Mouse (Mus musculus): Measurements from ENCODE around the gene Brat1.
A peak's percentile ranks its signal among the peaks of the same experiment; 100 is the strongest.

Gene Brat1

DNA sequence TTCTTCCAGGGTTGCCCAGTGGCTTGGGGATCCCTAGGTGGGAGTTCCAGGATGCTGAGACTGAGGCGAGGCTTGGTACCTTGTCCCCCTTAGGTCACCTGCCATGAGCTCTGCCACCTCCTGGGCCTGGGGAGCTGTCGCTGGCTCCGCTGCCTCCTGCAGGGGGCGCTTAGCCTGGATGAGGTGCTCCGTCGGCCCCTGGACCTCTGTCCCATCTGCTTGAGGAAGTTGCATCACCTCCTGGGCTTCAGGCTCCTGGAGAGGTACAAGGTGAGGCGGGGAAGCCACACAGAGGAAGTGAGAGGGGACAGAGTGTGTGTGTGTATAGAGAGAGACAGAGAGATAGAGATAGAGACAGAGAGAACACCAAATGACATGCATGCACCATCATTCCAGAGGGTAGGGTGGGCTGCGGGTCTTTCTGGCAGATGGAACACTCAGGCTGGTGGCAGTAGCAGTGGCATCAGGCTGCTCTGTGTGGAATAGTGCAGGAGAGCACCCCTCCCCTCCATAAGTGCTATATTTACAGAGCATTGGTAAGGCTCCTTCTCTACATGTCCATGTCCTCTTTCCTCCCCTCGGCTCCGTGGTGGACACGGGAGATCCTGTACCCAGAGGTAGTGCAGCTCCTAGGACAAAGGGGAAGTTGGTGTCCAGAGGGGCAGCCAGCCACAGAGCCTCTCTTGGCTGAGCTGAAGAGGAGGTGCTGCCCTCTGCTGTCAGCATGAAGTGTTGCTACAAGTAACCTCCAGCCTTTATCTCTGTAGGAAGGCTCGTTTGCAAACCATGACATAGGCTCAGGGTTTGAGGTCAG, 44.5 kb downstream of the Brat1 start:
- DNase-seq = peak; percentile 84 to 91

DNA sequence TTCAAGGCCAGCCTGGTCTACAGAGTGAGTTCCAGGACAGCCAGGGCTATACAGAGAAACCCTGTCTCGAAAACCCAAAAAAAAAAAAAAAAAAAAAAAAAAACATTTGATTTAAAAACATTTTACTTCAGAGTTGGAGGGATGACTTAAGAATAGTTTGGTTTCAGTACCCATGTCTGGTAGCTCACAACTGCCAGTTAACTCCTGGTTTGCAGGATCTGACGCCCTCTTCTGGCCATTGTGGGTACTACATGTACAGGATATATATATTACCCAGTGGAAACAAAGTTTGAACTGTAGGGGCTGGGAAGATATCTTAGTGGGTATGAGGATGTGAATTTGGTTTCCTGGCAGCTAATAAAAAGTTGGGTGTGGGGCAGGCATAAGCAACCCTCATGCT, 46.1 kb downstream of the Brat1 start:
- DNase-seq = peak in 1 of 2 experiments; percentile 76

DNA sequence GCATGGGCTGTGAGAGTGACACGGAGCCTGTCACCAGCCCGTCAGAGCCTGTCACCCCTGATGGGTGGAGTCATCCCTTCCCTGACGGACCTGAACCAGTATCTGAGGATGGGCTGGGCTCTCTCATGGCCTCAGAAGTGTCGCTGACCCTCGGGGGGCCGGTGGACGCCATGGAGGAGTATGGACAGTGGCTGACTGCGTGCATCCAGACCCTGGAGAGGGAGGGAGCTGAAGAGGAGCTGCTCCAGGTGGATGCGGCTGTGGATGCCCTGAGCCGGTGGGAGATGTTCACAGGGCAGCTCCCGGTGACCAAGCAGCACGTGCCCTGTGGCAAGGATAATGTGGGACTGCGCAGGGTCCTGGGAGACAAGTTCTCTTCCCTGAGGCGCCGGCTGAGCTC, 47.2 kb downstream of the Brat1 start:
- DNase-seq = no peak

DNA sequence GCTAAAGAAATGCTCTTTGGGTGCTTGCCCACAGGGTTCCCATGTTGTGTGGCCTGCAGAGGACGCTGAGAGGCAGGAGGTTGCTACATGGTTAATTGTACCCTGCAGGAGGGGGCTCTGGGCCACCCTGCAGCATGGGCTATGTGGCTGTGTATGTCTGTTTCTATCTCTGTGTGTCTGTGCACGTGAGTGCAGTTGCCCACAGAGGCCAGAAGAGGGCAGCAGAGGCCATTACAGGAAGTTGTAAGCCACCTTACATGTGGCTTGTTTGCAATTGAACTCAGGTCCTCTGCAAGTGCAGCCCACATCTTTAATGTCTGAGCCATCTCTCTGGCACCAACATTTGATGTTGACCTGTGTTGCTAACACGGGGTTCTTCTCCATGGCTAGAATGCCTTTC, 47.8 kb downstream of the Brat1 start:
- peak in 1 of 2 experiments; percentile 30 for DNase-seq

DNA sequence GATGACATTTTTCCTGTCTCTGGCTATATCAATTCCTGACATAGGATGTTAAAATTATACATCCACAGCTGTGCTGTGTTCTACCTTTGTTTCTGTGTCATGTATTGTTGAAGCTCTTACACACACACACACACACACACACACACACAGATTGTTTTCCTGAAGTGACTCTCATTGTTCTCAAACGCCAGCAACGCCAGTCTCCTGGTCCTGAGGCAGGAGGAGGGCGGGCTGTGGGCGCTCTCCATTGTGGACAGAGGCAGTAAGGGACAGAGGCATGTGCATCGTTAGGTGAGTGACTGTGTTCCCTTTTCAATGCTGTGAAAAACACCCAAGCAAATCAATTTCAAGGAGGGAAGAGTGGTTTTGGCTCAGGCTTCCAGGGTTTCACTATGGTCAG, 48.4 kb downstream of the Brat1 start:
- peak in 1 of 2 experiments; percentile 43 for DNase-seq

DNA sequence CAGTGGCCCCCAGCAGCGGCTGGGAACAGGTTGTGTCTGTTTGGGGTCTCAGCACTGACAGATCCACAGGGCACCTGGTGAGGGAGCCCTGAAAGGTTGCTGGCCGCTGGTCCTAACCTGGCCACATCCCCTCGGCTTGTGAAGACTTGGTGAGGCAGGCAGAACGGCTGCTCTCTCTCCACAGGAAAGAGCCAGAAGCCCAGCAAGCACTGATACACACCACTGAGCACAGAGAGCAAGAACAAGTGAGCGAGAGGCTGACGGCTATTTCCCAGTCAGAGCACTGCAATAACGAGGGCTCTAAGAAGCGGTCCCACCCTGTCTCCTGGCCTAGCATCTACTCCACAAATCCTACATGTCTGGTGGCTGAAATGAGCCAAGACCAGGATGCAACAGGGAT, 54.1 kb downstream of the Brat1 start:
- DNase-seq = no peak

DNA sequence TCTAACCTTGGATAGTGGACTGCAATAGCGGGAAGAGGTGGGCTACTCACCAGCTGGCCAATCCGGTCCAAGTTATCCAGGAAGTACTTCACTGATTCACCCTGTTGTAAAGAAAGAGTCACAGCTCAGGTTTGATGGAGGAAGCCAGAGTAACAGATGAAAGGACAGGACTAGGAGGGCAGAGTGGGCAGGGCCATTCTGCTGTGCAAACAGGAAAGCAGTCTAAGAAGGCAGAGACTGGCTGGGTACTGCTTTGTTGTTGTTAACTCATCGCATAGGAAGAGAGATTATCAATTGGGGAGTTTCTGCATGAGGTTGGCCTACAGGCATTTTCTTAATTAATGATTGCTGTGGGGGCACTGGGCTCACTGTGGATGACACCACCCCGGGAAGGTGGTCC, 57.7 kb downstream of the Brat1 start:
- DNase-seq = no peak

DNA sequence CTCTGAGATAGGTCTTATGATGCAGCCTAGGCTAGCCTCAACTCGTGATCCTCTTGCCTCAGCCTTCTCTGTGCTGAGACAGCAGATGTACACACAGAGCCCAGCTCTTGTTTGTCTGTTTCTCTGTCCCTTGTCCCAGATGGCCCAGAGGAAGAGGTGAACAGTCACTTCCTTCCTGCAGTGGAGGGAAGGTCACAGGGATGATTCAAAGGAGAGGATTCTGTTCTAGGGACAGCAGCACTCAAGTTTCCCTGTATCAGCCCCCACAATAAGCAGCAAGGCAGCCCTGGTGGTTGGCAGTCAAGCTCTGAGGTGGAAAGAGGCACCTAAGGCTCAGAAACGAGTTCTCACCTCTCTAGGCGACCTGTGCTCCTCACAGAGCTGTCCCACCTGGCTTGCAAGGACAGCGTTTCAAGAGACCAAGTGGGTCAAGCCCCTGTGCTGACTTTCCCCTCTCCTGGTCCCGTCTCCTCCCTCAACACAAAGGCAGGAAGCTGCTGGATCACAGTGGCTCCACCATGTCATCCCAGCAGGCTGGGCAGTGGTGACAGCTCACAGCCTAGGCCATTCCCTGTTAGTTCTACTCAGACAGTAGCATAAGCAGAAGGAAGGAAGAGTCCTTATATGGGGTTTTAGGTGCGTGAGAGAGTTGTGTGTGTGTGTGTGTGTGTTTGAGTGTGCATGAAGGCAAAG, 60.3 kb downstream of the Brat1 start:
- peak; percentile 38 to 62 for DNase-seq

DNA sequence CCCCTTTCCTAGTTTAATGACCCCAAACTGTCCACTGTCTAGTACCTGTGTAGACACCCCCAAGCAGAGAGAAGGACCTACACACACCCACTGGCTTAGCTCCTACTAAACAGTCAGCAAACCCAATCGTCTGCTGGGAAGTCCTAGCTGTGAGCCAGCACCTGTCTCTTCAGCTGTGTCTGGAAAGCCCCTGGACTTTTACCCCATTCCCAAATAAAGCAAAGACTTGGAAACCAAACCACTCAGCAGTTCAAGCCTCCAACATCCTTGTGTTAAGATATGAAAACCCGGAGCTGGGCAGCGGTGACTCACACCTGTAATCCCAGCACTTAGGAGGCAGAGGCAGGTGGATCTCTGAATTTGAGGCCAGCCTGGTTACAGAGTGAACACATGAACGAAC, 61.8 kb downstream of the Brat1 start:
- DNase-seq = no peak

DNA sequence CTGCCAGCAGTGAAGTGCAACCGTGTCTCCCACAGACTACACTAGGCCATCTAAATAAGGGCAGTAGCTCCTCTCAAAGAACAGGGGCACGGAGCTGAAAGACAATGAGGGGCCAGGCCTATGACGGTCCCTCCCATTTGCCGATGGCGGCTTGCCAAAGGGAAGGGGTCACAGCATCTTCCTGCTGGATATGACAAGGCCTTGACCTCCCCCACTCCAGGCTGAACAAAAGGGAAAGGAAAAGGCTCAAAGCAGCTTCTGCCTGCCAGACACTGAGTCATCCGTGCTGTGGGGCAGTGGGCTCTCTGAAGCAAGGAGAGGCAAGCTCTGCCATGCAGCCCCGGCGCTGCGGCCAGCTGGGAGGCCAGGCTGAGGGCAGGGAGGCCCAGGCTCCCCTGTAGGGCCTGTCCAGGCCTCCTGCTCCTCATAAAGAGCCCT, 62.9 kb downstream of the Brat1 start:
- DNase-seq = peak; percentile 91 to 92

DNA sequence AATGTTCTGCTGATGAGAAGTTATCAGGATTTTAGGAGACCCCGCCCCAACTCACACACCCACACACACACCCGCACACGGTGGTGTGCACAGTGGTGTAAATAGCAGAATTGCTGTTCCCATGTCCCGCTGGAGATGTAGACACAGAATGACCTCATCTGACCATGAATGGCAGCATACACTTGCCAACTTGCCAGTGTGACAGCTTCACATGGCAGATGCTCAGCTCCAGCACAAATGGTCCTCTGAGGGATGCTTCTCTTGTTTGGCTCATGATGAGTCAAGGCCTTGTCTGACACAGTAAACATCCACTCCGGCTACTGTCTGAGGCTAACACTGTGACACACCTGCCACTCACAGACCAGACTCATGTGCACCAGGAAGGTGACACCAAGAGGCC, 63.5 kb downstream of the Brat1 start:
- no peak for DNase-seq
